Mouse (Mus musculus): ENCODE measurements at regions not wholly inside any gene's neighbourhood (a gene's known extent, or its start where the extent isn't known, plus 50 kb on each side); places are given as distances from the start of the nearest gene placed in this dataset.
"Not testable (repeated sequence)": the region's sequence is repeated elsewhere in the genome, so short reads cannot be mapped to it uniquely, and the experiment has no call there.

- Histone ChIP-seq H3K27ac (replicated peaks) (no peak overlapping the region), H3K4me1 (no peaks in the 10 kb centered on the region), H3K27me3 (no peaks in the 10 kb centered on the region), H3K36me3 (no peaks in the 10 kb centered on the region), H3K9me3 (no peaks in the 10 kb centered on the region), H3K9ac (replicated peaks) (no peak overlapping the region), H3K4me3 (no peak overlapping the region), H3K4me2 (replicated peaks) (no peak overlapping the region)
- WGBS = 97% methylated on average over 1 of the region's 1 CpGs
- ATAC-seq (ENCODE audit: low FRiP score, low read depth) = no peak
Observed at GRCm38 (mm10) chr17:94866630-94867029, 116.8 kb upstream of the Mettl4 start.

- H3K9me3 ChIP-seq; H3K36me3 ChIP-seq; H3K27ac ChIP-seq (replicated peaks); H3K27me3 ChIP-seq; H3K4me1 ChIP-seq: not testable (repeated sequence)
- ATAC-seq (ENCODE audit: low FRiP score, low read depth) = peak; percentile 96
- peak overlapping the region; percentile 46 for H3K4me2 ChIP-seq (replicated peaks)
- peak overlapping the region; percentile 54 for H3K9ac ChIP-seq (replicated peaks)
- H3K4me3 ChIP-seq = peak overlapping the region; percentile 44
- WGBS = 13% methylated on average over 20 of the region's 21 CpGs
Observed at GRCm38 (mm10) chr17:94864531-94865318, 114.9 kb upstream of the Mettl4 start.

GRCm38 (mm10) chr17:94854698-94855097 lies 104.9 kb upstream of the Mettl4 start:
- H3K9ac ChIP-seq (replicated peaks); H3K27me3 ChIP-seq; ATAC-seq (ENCODE audit: low FRiP score, low read depth); H3K4me3 ChIP-seq; H3K4me1 ChIP-seq; H3K9me3 ChIP-seq; H3K4me2 ChIP-seq (replicated peaks); H3K36me3 ChIP-seq; H3K27ac ChIP-seq (replicated peaks): not testable (repeated sequence)
- 88% methylated on average over 4 of the region's 4 CpGs for WGBS

- Histone ChIP-seq H3K27me3 (no peaks in the 10 kb centered on the region), H3K4me2 (replicated peaks) (peak overlapping the region; percentile 73), H3K9me3 (no peaks in the 10 kb centered on the region), H3K9ac (replicated peaks) (peak overlapping the region; percentile 64), H3K4me3 (peak overlapping the region; percentile 68), H3K36me3 (0 out of 2 replicates have a peak, but pooled peaks cover 3% of the 10 kb centered on the region), H3K4me1 (peaks cover 12% of the 10 kb centered on the region; the same call in 1 of the 2 replicates), H3K27ac (replicated peaks) (peak overlapping the region; percentile 82)
- 2% methylated on average over 20 of the region's 20 CpGs for WGBS
- ATAC-seq (ENCODE audit: low FRiP score, low read depth) = peak; percentile 97
Observed at GRCm38 (mm10) chr17:94834446-94835117, 84.8 kb upstream of the Mettl4 start.

- 9% methylated on average over 9 of the region's 9 CpGs for WGBS
- H3K4me3 ChIP-seq = peak overlapping the region; percentile 68
- H3K4me2 ChIP-seq (replicated peaks) = peak overlapping the region; percentile 73
- peak; percentile 44; the same call in 1 of the 2 replicates for ATAC-seq (ENCODE audit: low FRiP score, low read depth)
- H3K27ac ChIP-seq (replicated peaks) = peak overlapping the region; percentile 82
- not testable (repeated sequence) for H3K36me3 ChIP-seq, H3K27me3 ChIP-seq, H3K9me3 ChIP-seq
- H3K9ac ChIP-seq (replicated peaks) = peak overlapping the region; percentile 64
- peaks cover 12% of the 10 kb centered on the region; the same call in 1 of the 2 replicates for H3K4me1 ChIP-seq
Observed at GRCm38 (mm10) chr17:94834067-94834445, 84.2 kb upstream of the Mettl4 start.

- H3K4me1 ChIP-seq; H3K4me3 ChIP-seq; H3K9ac ChIP-seq (replicated peaks); H3K27me3 ChIP-seq; H3K4me2 ChIP-seq (replicated peaks); ATAC-seq (ENCODE audit: low FRiP score, low read depth); H3K27ac ChIP-seq (replicated peaks): not testable (repeated sequence)
- WGBS = 88% methylated on average over 1 of the region's 1 CpGs
- Histone ChIP-seq H3K9me3 (peaks cover 37% of the 10 kb centered on the region), H3K36me3 (peaks cover 33% of the 10 kb centered on the region; the same call in 1 of the 2 replicates)
Observed at GRCm38 (mm10) chr17:94826415-94826814, 76.6 kb upstream of the Mettl4 start.

- no peaks in the 10 kb centered on the region for H3K36me3 ChIP-seq
- ATAC-seq (ENCODE audit: low FRiP score, low read depth) = no peak
Observed at GRCm38 (mm10) chr17:94808758-94809157, 58.9 kb upstream of the Mettl4 start.

More at GRCm38 (mm10) chr17:94808758-94809157, 58.9 kb upstream of the Mettl4 start:
- H3K4me3 ChIP-seq = no peak overlapping the region
- H3K27ac ChIP-seq (replicated peaks) = no peak overlapping the region
- H3K4me1 ChIP-seq = no peaks in the 10 kb centered on the region
- H3K27me3 ChIP-seq = no peaks in the 10 kb centered on the region
- no peak overlapping the region for H3K4me2 ChIP-seq (replicated peaks)
- no peak overlapping the region for H3K9ac ChIP-seq (replicated peaks)
- H3K9me3 ChIP-seq = peaks cover 15% of the 10 kb centered on the region; the same call in 1 of the 2 replicates

Measured in midbrain, embryonic 12.5 days (tissue).